8 mouse cellular contexts compared by ENCODE assay signal in the genomic region with DNA sequence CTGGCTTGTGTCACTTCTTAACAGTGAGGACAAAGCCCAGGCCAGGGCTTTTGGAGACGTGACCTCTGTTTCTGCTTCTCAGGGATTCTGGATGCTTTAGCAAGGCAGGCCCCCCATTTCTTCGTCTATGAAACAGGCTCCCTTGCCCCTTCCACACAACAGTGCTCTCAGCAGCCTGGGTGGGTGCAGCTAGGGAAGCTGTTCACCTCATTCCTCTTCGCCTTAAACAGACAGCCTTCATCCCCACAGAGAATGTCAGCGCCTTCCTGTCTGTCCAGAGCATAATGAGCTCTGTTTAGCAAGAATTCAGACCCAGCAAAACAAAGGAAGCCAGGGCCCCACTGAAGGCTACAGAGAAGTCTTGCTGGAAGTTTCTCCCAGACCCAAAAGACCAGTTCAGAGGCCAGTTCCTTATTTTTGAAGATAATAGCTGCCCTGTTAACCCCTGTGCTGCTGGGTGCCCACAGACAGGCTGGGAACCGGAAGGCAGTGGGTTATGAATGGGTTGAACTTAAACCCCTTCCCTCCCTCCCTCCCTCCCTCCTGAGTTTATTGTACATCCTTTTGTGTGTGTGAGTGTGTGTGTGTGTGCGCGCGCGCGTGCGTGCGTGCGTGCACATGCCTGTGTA. TPM values are rescaled to one million over a fixed set of nuclear protein-coding genes. Genes with fewer than 3 reads are reported as not detected.
DNase-seq lines count a peak whose midpoint lies in the region; ATAC-seq and TF ChIP-seq lines count a peak whose summit lies in the region.

No protein-coding gene starts in this region.

- H3K9me3 ChIP-seq in forebrain, embryonic 13.5 days (replicated peaks): no peaks in the 10 kb centered on the region
- no peaks in the 10 kb centered on the region for H3K9me3 ChIP-seq in lung, embryonic 14.5 days (ENCODE audit: low read depth, low read length)

- H3K27ac ChIP-seq in forebrain, embryonic 13.5 days: peak overlapping the region; percentile 72
- H3K27ac ChIP-seq in lung, embryonic 14.5 days (ENCODE audit: low read depth): peak overlapping the region; percentile 92

- no peak overlapping the region for H3K4me3 ChIP-seq in forebrain, embryonic 13.5 days
- no peak overlapping the region for H3K4me3 ChIP-seq in lung, embryonic 14.5 days (ENCODE audit: low read depth, low read length)

- H3K27me3 ChIP-seq in forebrain, embryonic 13.5 days: no peaks in the 10 kb centered on the region
- H3K27me3 ChIP-seq in lung, embryonic 14.5 days (ENCODE audit: insufficient read depth, low read length): no peaks in the 10 kb centered on the region
- H3K27me3 ChIP-seq in splenic B cell, adult 2 months (ENCODE audit: control insufficient read depth, insufficient read depth, low read length, poor library complexity, severe bottlenecking): no peaks in the 10 kb centered on the region

- WGBS in forebrain, embryonic 13.5 days: 36% methylated on average over 10 of the region's 13 CpGs
- WGBS in lung, embryonic 14.5 days: 62% methylated on average over 13 of the region's 13 CpGs

- ATAC-seq in forebrain, embryonic 13.5 days: no peak
- ATAC-seq in lung, embryonic 14.5 days (ENCODE audit: insufficient read depth): 0 out of 2 replicates have a peak, but pooled peaks have one; percentile 12

- H3K4me2 ChIP-seq in forebrain, embryonic 13.5 days: no peak overlapping the region
- H3K4me2 ChIP-seq in lung, embryonic 14.5 days: peak overlapping the region; percentile 12; the same call in 1 of the 2 replicates

- DNase-seq in retina, postnatal 1 day: peak; percentile 48
- DNase-seq in retina, embryonic 14.5 days (ENCODE audit: low spot score): no peak
- DNase-seq in induced T-regulatory cell, adult 2 months (ENCODE audit: low read depth): peak; percentile 70
- DNase-seq in lung, embryonic 14.5 days: peak; percentile 73
- DNase-seq in splenic B cell, adult 2 months (ENCODE audit: low read depth, low spot score): peak; percentile 42
- no peak for DNase-seq in urinary bladder, postnatal 14 days (ENCODE audit: low spot score)
- no peak for DNase-seq in gastrocnemius, postnatal 4 days (ENCODE audit: low spot score in 2 of 2)

- peaks cover 36% of the 10 kb centered on the region for H3K4me1 ChIP-seq in forebrain, embryonic 13.5 days
- peaks cover 28% of the 10 kb centered on the region for H3K4me1 ChIP-seq in lung, embryonic 14.5 days (ENCODE audit: insufficient read depth)

- no peak for TF ChIP-seq CTCF in lung, embryonic 14.5 days (IDR thresholded peaks at IDR 0.05; ENCODE audit: low read depth)

- H3K36me3 ChIP-seq in forebrain, embryonic 13.5 days (ENCODE audit: poor library complexity, severe bottlenecking): no peaks in the 10 kb centered on the region
- H3K36me3 ChIP-seq in lung, embryonic 14.5 days (ENCODE audit: insufficient read depth): no peaks in the 10 kb centered on the region
- peaks cover 21% of the 10 kb centered on the region for H3K36me3 ChIP-seq in splenic B cell, adult 2 months (ENCODE audit: control insufficient read depth, insufficient read depth, low read length, poor library complexity, severe bottlenecking)

- no peak overlapping the region; the same call in 1 of the 2 replicates for H3K9ac ChIP-seq in forebrain, embryonic 13.5 days
- peak overlapping the region; percentile 11; the same call in 1 of the 2 replicates for H3K9ac ChIP-seq in lung, embryonic 14.5 days

RNA-seq across cellular contexts. Expression of gene Tex2, which starts 47.3 kb away (rescaled TPM):
- 9.6 and 10.7 TPM in 2 replicates for polyA plus RNA-seq in forebrain, embryonic 13.5 days (2015; fragmentation: Nextera tagmentation; extraction: Ambion mirVana)
- 10.9 and 11.3 TPM in 2 replicates for polyA plus RNA-seq in lung, embryonic 14.5 days (2014; fragmentation: Nextera tagmentation; extraction: Ambion mirVana)
- 10 to 100 TPM; 20.1 to 21.7 TPM for total RNA-seq in gastrocnemius, postnatal 4 days (2021)

Comparison
In these comparisons a context has a peak if more than half of its experiments do, and no peak if none do; other contexts are left out.
1. DNase-seq: peak in retina, postnatal 1 day (single experiment), induced T-regulatory cell, adult 2 months (single experiment), lung, embryonic 14.5 days (single experiment) and splenic B cell, adult 2 months (single experiment); none in retina, embryonic 14.5 days (single experiment), urinary bladder, postnatal 14 days (single experiment) and gastrocnemius, postnatal 4 days (0 of 2).